26 mouse cellular contexts compared by ENCODE assay signal in genomic region chr5:149212806-149213205, GRCm38 (mm10). TPM values are rescaled to one million over a fixed set of nuclear protein-coding genes. Genes with fewer than 3 reads are reported as not detected.
DNase-seq lines count a peak whose midpoint lies in the region; ATAC-seq and TF ChIP-seq lines count a peak whose summit lies in the region.
"Had no signal": no experiment of that assay in that cellular context is flagged by ENCODE, and none has a peak within 500 bp of the region (broad histone marks: within the 10 kb centered on the region; RNA-seq: fewer than 3 reads in every experiment).

No protein-coding gene starts in this region.

- peak; percentile 50 for DNase-seq in kidney, adult 9 months
- DNase-seq in kidney, adult 11 months, result no peak
- no peak for DNase-seq in kidney, postnatal 0 days (ENCODE audit: low spot score)
- DNase-seq in kidney, postnatal 25 days, result no peak
- no peak for DNase-seq in right cerebral cortex, adult 2 months (ENCODE audit: low spot score in 2 of 2)
- DNase-seq: adrenal gland, adult 8-10 months; adrenal gland, postnatal 36 days; cerebellum, adult 11 months; cerebellum, adult 2 months; cerebellum, adult 9-11 months; cerebellum, postnatal 25 days; forebrain, postnatal 0 days; gastrocnemius, postnatal 36 days; heart, adult 2 months; heart, postnatal 14 days; heart, postnatal 4 days had no signal

- H3K4me3 ChIP-seq in kidney, postnatal 0 days (replicated peaks; ENCODE audit: low read depth, low read length), result no peak overlapping the region
- no peak overlapping the region for H3K4me3 ChIP-seq in brown adipose tissue, adult 24 weeks (ENCODE audit: insufficient read depth, low read depth, low read length)
- H3K4me3 ChIP-seq: embryonic facial prominence, embryonic 12.5 days; embryonic facial prominence, embryonic 15.5 days; heart, adult 2 months; heart, embryonic 10.5 days; heart, embryonic 13.5 days had no signal

- no peaks in the 10 kb centered on the region for H3K27me3 ChIP-seq in kidney, postnatal 0 days (ENCODE audit: insufficient read depth, low read length)
- H3K27me3 ChIP-seq: embryonic facial prominence, embryonic 12.5 days; embryonic facial prominence, embryonic 15.5 days; heart, embryonic 13.5 days had no signal

- TF ChIP-seq CTCF in kidney, postnatal 0 days (IDR thresholded peaks at IDR 0.05; ENCODE audit: low read depth), result no peak

- H3K4me2 ChIP-seq in kidney, postnatal 0 days (ENCODE audit: low read length), result no peak overlapping the region
- H3K4me2 ChIP-seq: embryonic facial prominence, embryonic 12.5 days; embryonic facial prominence, embryonic 15.5 days; heart, embryonic 13.5 days; hindbrain, embryonic 14.5 days had no signal

- H3K9me3 ChIP-seq in kidney, postnatal 0 days (replicated peaks; ENCODE audit: low read length), result no peaks in the 10 kb centered on the region
- H3K9me3 ChIP-seq: embryonic facial prominence, embryonic 12.5 days; embryonic facial prominence, embryonic 15.5 days; heart, embryonic 10.5 days; heart, embryonic 13.5 days had no signal

- 62% methylated on average over 4 of the region's 4 CpGs for WGBS in kidney, postnatal 0 days

- H3K4me1 ChIP-seq in kidney, postnatal 0 days (replicated peaks; ENCODE audit: insufficient read depth, low read length), result 0 out of 2 replicates have a peak, but pooled peaks cover 3% of the 10 kb centered on the region
- no peaks in the 10 kb centered on the region; the same call in 1 of the 2 replicates for H3K4me1 ChIP-seq in brown adipose tissue, adult 24 weeks (ENCODE audit: control insufficient read depth, insufficient read depth, insufficient read length, low read length)
- H3K4me1 ChIP-seq: embryonic facial prominence, embryonic 15.5 days had no signal

- peaks cover 49% of the 10 kb centered on the region for H3K36me3 ChIP-seq in kidney, postnatal 0 days (ENCODE audit: insufficient read depth, low read length)

- 0 out of 2 replicates have a peak, but pooled peaks have one; percentile 70 for ATAC-seq in kidney, postnatal 0 days (replicated peaks; ENCODE audit: low FRiP score, low read depth)
- ATAC-seq: activated CD4-positive, CD25-positive, alpha-beta regulatory T cell, adult 4 months; CD4-positive, CD25-positive, alpha-beta regulatory T cell, adult 4 months; forebrain, embryonic 14.5 days; forebrain, postnatal 0 days; hindbrain, postnatal 0 days had no signal

- peak overlapping the region; percentile 27; the same call in 1 of the 2 replicates for H3K27ac ChIP-seq in kidney, postnatal 0 days
- peak overlapping the region; percentile 8; the same call in 1 of the 2 replicates for H3K27ac ChIP-seq in brown adipose tissue, adult 24 weeks (replicated peaks; ENCODE audit: low read depth, low read length)
- H3K27ac ChIP-seq: embryonic facial prominence, embryonic 12.5 days; embryonic facial prominence, embryonic 15.5 days; heart, adult 2 months; heart, embryonic 10.5 days; heart, embryonic 13.5 days; hindbrain, embryonic 14.5 days; hindbrain, postnatal 0 days had no signal

- no peak overlapping the region for H3K9ac ChIP-seq in kidney, postnatal 0 days (ENCODE audit: low read depth, low read length)
- H3K9ac ChIP-seq: embryonic facial prominence, embryonic 12.5 days; embryonic facial prominence, embryonic 15.5 days; forebrain, postnatal 0 days; heart, embryonic 13.5 days; hindbrain, embryonic 14.5 days had no signal

RNA-seq across cellular contexts. Expression of gene Hmgb1, which starts 28.5 kb away (rescaled TPM):
- 1,196 and 1,208 TPM in 2 replicates for polyA plus RNA-seq in kidney, postnatal 0 days (2015; fragmentation: Nextera tagmentation; extraction: Ambion mirVana)
- 51.1 and 59.6 TPM in 2 replicates for polyA plus RNA-seq in brown adipose tissue, adult 24 weeks (2012; ENCODE audit: insufficient read depth, insufficient read length, missing spikeins)

RNA-seq across cellular contexts. Expression of gene Uspl1, which starts 28.7 kb away (rescaled TPM):
- 29.2 and 33.6 TPM in 2 replicates for polyA plus RNA-seq in kidney, postnatal 0 days (2015; fragmentation: Nextera tagmentation; extraction: Ambion mirVana)
- polyA plus RNA-seq in brown adipose tissue, adult 24 weeks (2012; ENCODE audit: insufficient read depth, insufficient read length, missing spikeins), result 12.2 and 20.9 TPM in 2 replicates

RNA-seq across cellular contexts. Expression of gene Alox5ap, which starts 51.8 kb away (rescaled TPM):
- polyA plus RNA-seq in kidney, postnatal 0 days (2015; fragmentation: Nextera tagmentation; extraction: Ambion mirVana), result 18.1 and 19.8 TPM in 2 replicates
- polyA plus RNA-seq in brown adipose tissue, adult 24 weeks (2012; ENCODE audit: insufficient read depth, insufficient read length, missing spikeins), result 9.8 and 12.4 TPM in 2 replicates

Comparison
In these comparisons a context has a peak if more than half of its experiments do, and no peak if none do; other contexts are left out.
1. RNA of gene Hmgb1, which starts 28.5 kb away (polyA plus RNA-seq): 1,196 to 1,208 TPM in kidney, postnatal 0 days; 51.1 to 59.6 TPM in brown adipose tissue, adult 24 weeks; every median in the first group is over 10 times any median in the second.